Mouse (Mus musculus) heart, embryonic 16.5 days (tissue): ENCODE measurements at regions not wholly inside any gene's neighbourhood (a gene's known extent, or its start where the extent isn't known, plus 50 kb on each side); places are given as distances from the start of the nearest gene placed in this dataset.
A peak's percentile ranks its signal among the peaks of the same experiment; 100 is the strongest.

Source experiments
- ATAC-seq: fragments of 200-750 bp; cut with Nextera tagmentation; replicated peaks from 2 replicates; pipeline ENCODE4 v1.8.0; 2017; ENCODE audit warnings: moderate number of reproducible peaks; ENCODE audit not compliant: insufficient read depth, low FRiP score; ENCODE audit errors: extremely low read depth
- H3K27ac ChIP-seq: fragments of 300-500 bp; sonication (generic); 2 replicates; pipeline ENCODE4 v1.5.1; 2014; ENCODE audit warnings: mild to moderate bottlenecking, low read length, control low read depth, moderate library complexity
- H3K27me3 ChIP-seq: fragments of 300-500 bp; sonication (generic); 2 replicates; pipeline ENCODE4 v1.6.1; 2014; ENCODE audit warnings: low read length, mixed read lengths; ENCODE audit not compliant: control insufficient read depth, insufficient read depth
- H3K36me3 ChIP-seq: fragments of 300-500 bp; sonication (generic); 2 replicates; pipeline ENCODE4 v1.6.1; 2014; ENCODE audit not compliant: control insufficient read depth, insufficient read depth
- H3K4me1 ChIP-seq: fragments of 300-500 bp; sonication (generic); 2 replicates; pipeline ENCODE4 v1.6.1; 2014; ENCODE audit warnings: low read length, mixed read lengths; ENCODE audit not compliant: control insufficient read depth, insufficient read depth
- H3K4me2 ChIP-seq: fragments of 300-500 bp; sonication (generic); 2 replicates; pipeline ENCODE4 v1.6.1; 2014; ENCODE audit warnings: low read depth, mild to moderate bottlenecking, control low read depth, low read length
- H3K4me3 ChIP-seq: fragments of 300-500 bp; sonication (generic); 2 replicates; pipeline ENCODE4 v1.5.1; 2014; ENCODE audit warnings: mild to moderate bottlenecking, control low read depth, low read length
- H3K9ac ChIP-seq: fragments of 300-500 bp; sonication (generic); 2 replicates; pipeline ENCODE4 v1.6.1; 2014; ENCODE audit warnings: low read length, control low read depth
- H3K9me3 ChIP-seq: fragments of 300-500 bp; sonication (generic); replicated peaks from 2 replicates; pipeline ENCODE4 v1.6.1; 2016; ENCODE audit warnings: low read length; ENCODE audit not compliant: control insufficient read depth
- WGBS: fragments of 180-500 bp; shearing (Covaris S2); extraction: QIAGEN DNeasy Blood & Tissue Kit; methylation state at CpG from one replicate; pipeline ENCODE4 v1.1.7; 2014; 5-methylcytosine and 5-hydroxymethylcytosine counted together

DNA sequence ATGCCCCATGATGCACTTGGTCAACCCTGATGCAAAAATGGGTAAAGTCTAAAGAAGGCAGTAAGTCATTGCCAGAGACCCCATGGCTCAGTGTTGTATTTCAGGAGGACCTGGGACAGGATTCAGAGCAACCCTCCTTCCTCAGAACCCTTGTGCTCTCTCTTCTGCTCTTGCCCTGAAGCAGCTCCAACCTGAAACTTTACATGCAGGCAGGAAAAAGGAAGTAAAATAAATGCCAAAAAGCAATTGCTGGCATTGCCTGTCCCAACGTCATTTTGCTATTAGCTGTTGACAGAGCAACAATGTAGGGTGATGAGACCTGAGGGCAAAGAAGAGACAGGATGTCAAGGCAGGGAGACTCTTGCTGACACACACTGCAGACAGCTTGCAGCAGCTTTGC lies 121.7 kb upstream of the Crim1 start:
- Histone ChIP-seq H3K4me3 (no peak overlapping the region), H3K4me2 (no peak overlapping the region), H3K9ac (no peak overlapping the region), H3K9me3 (no peaks in the 10 kb centered on the region), H3K27me3 (no peaks in the 10 kb centered on the region), H3K4me1 (no peaks in the 10 kb centered on the region), H3K27ac (no peak overlapping the region), H3K36me3 (no peaks in the 10 kb centered on the region)
- WGBS: 28% methylated on average over 1 of the region's 1 CpGs
- ATAC-seq: no peak

DNA sequence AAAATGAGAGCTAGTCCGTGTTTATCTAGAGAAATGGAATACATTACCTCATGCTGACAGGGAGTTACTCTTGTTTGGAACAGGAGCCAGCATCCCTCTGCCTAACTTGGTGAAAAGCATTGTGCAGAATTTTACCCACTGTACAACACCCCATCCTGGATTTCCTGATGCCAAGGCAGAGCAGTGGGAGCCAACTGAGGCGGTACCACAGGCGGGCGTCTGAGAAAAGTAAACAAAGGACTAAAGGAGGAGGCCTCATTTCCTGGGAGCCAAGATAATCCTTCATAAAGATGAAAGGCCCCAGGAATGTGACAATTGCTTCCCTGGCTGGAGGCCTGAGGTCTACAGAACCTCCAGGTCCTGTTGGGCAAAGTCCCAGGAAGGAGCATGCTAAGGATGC lies 115.6 kb upstream of the Crim1 start:
- no peaks in the 10 kb centered on the region for H3K27me3 ChIP-seq
- no peak overlapping the region for H3K4me3 ChIP-seq
- H3K36me3 ChIP-seq: no peaks in the 10 kb centered on the region
- no peaks in the 10 kb centered on the region for H3K4me1 ChIP-seq
- H3K4me2 ChIP-seq: no peak overlapping the region
- 26% methylated on average over 4 of the region's 4 CpGs for WGBS
- no peak overlapping the region for H3K27ac ChIP-seq
- H3K9ac ChIP-seq: no peak overlapping the region
- H3K9me3 ChIP-seq: no peaks in the 10 kb centered on the region
- no peak for ATAC-seq

DNA sequence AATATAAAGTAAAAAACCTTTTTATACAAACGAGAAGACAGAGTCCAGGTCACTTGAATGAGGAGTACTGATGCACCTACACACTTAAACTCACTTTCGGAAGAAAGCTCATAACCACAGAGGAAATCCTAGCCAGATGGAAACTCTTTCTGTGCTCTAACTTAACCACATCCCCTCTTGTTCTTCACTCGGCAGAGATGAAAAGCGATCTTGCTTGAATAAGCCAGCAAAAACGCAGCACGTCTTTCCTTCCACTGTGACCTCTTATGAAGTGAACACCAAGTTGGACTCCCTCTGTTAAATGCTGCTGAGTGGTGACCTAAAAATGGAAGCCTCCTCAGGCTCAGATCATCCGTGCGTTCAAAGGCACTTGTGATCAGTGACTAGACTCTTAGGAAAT lies 113.1 kb upstream of the Crim1 start:
- 56% methylated on average over 8 of the region's 8 CpGs for WGBS
- Histone ChIP-seq H3K4me1 (no peaks in the 10 kb centered on the region), H3K27me3 (no peaks in the 10 kb centered on the region), H3K36me3 (no peaks in the 10 kb centered on the region), H3K9ac (no peak overlapping the region), H3K27ac (no peak overlapping the region), H3K9me3 (no peaks in the 10 kb centered on the region), H3K4me3 (no peak overlapping the region), H3K4me2 (no peak overlapping the region)
- peak; percentile 18; the same call in 1 of the 2 replicates for ATAC-seq

DNA sequence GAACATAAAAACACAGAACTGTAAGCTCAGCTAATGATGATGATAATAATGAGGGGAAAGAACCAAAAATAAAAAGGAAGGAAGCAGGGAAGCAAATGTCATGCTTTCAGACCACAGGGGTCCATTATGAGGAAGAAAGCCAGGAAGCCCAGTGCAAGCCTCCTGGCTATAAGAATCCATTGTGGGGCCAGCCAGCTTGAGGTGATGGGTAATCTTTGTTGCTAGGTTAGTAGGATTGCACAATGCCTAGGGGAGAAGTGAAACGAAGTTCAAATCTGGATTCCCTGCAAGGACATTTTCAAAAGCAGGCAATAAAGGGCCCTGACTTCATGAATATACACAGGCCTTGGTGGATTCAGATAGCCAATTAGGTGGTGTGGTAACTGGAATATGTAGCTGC lies 102.3 kb upstream of the Crim1 start:
- H3K4me2 ChIP-seq: no peak overlapping the region
- no peaks in the 10 kb centered on the region for H3K27me3 ChIP-seq
- no peaks in the 10 kb centered on the region for H3K4me1 ChIP-seq
- no peak for ATAC-seq
- no peaks in the 10 kb centered on the region for H3K36me3 ChIP-seq
- H3K9ac ChIP-seq: no peak overlapping the region
- no peaks in the 10 kb centered on the region for H3K9me3 ChIP-seq
- H3K27ac ChIP-seq: no peak overlapping the region
- 44% methylated on average over 1 of the region's 1 CpGs for WGBS
- no peak overlapping the region for H3K4me3 ChIP-seq

DNA sequence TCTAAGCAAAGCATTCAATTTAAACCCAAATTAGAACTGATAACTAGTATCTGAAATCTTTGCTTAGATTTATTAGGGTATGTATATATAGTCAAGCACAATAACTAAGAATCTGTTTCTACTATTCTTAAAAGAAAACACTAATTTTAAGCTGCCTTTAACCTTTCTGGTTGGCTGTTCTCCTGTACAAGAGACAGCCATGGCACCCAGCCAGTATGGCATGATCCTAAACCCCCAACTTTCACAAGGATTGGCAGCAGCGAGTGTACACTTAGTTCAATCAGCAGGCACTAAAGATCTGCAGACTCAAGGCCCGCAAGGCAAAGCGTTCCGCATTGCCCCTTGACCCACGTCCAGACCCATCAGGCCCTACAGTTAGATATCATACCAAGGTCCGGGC lies 91.3 kb upstream of the Crim1 start:
- H3K4me3 ChIP-seq: no peak overlapping the region
- no peaks in the 10 kb centered on the region for H3K4me1 ChIP-seq
- no peak overlapping the region for H3K27ac ChIP-seq
- H3K36me3 ChIP-seq: no peaks in the 10 kb centered on the region
- no peaks in the 10 kb centered on the region for H3K27me3 ChIP-seq
- H3K4me2 ChIP-seq: no peak overlapping the region
- WGBS: 88% methylated on average over 6 of the region's 6 CpGs
- ATAC-seq: no peak
- no peak overlapping the region for H3K9ac ChIP-seq
- no peaks in the 10 kb centered on the region for H3K9me3 ChIP-seq

DNA sequence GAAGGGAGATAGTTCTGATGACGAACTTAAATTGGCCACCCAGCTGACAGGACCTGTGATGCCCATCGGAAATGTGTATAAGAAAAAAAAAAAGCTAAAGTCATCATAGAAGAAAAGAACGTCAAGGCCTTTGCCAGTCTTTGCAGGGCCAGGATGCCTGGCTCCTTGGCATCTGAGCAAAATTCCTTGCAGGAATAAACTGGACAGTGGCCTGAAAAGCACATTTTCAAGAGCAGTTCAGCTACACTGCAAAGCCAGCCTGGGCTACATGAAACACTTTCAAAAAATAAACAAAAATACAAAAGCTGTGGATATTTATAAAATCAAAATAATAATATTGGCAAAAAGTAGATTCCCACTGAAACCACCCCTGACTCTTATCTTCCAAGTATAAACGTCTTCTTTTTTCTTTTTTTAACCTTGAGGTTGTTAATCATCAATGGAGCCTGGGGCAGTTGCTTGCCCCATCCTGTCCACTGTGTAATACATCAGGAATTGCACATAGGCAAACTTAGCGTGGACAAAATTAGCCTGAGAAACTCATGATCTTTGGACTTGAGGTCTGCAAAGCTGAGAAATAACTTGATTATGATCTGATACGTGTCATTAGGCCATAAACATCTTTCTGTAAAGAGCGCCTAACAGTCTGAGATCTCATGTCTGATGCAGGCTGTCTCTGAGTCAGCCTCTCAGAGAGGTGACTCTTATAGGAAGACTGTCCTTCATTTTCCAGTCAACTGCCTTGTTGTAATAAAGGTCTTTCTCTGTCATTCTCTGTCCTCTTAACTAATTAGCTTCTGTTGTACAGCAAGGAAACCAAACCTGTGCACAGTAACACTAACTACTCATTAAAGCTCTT lies 90.5 kb upstream of the Crim1 start:
- Histone ChIP-seq H3K4me3 (no peak overlapping the region), H3K36me3 (no peaks in the 10 kb centered on the region), H3K4me2 (no peak overlapping the region), H3K27ac (no peak overlapping the region), H3K4me1 (no peaks in the 10 kb centered on the region), H3K9me3 (no peaks in the 10 kb centered on the region), H3K27me3 (no peaks in the 10 kb centered on the region), H3K9ac (no peak overlapping the region)
- ATAC-seq: no peak
- WGBS: 68% methylated on average over 7 of the region's 7 CpGs

DNA sequence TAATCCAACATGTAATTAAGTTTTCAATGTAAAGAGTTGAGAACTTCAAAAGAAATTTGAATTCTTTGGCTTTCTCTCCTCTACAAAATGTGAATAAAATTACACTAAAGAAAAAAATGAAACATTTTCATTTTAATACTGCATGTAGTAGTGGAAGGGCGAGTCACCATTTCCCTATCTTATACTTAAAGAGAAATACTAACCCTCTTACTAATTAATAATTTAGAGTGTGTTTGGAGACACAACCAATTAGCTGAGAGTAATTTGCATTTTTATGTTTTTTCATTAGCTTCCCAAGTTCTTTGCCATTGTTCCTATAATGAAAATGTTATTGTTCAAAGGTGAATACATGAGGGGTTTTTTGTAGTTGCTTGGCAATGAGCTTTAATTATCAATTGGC lies 67.9 kb upstream of the Crim1 start:
- no peaks in the 10 kb centered on the region for H3K4me1 ChIP-seq
- H3K27me3 ChIP-seq: no peaks in the 10 kb centered on the region
- 67% methylated on average over 1 of the region's 1 CpGs for WGBS
- H3K4me2 ChIP-seq: no peak overlapping the region
- H3K27ac ChIP-seq: no peak overlapping the region
- ATAC-seq: no peak
- no peak overlapping the region for H3K9ac ChIP-seq
- H3K36me3 ChIP-seq: no peaks in the 10 kb centered on the region
- H3K4me3 ChIP-seq: no peak overlapping the region
- H3K9me3 ChIP-seq: no peaks in the 10 kb centered on the region

DNA sequence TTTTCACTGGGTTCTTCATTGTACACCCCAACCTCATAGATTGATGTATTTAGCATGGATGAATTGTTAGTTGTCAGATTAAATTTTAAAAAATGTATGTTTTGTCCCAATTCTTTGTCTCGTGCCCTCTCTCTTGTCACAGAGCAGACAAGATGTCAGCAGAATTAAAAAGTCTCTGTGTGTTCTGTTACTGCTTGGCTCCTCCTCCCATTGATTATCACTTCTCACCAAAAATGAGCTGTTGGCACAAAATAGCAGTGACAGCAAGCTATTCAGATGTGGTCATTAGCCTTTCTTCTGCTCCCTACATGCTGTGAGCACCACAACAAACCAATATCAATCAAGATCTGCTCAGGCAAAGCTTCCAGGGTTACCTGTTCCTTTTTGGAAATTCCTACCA lies 62.1 kb upstream of the Crim1 start:
- Histone ChIP-seq H3K4me3 (no peak overlapping the region), H3K36me3 (no peaks in the 10 kb centered on the region), H3K9me3 (no peaks in the 10 kb centered on the region), H3K9ac (no peak overlapping the region), H3K27ac (no peak overlapping the region), H3K27me3 (no peaks in the 10 kb centered on the region), H3K4me1 (no peaks in the 10 kb centered on the region), H3K4me2 (no peak overlapping the region)
- 46% methylated on average over 1 of the region's 1 CpGs for WGBS
- no peak for ATAC-seq

DNA sequence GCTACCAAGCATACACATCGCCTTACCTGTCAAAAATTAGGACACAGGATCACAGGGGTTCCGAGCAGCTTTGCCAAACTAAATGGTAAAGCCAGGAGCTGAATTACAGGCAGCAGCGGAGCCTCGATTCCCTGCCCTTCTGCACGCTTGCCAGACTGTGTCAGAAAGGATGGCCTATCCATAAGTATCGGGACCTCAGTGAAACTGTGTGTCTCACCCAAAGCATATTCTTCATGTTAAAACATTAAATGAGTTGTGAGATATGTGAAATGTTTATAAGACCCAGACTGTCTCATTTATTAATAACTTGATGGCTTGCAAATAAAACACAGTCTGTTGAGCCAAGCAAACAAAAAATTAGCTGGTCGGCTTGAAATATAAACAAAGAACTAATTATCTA lies 59.4 kb upstream of the Crim1 start:
- H3K27me3 ChIP-seq: no peaks in the 10 kb centered on the region
- H3K4me1 ChIP-seq: no peaks in the 10 kb centered on the region
- no peak for ATAC-seq
- WGBS: 78% methylated on average over 7 of the region's 7 CpGs
- no peak overlapping the region for H3K4me2 ChIP-seq
- H3K9ac ChIP-seq: no peak overlapping the region
- no peaks in the 10 kb centered on the region for H3K36me3 ChIP-seq
- H3K9me3 ChIP-seq: no peaks in the 10 kb centered on the region
- H3K27ac ChIP-seq: no peak overlapping the region
- H3K4me3 ChIP-seq: no peak overlapping the region
